In the genomic region with DNA sequence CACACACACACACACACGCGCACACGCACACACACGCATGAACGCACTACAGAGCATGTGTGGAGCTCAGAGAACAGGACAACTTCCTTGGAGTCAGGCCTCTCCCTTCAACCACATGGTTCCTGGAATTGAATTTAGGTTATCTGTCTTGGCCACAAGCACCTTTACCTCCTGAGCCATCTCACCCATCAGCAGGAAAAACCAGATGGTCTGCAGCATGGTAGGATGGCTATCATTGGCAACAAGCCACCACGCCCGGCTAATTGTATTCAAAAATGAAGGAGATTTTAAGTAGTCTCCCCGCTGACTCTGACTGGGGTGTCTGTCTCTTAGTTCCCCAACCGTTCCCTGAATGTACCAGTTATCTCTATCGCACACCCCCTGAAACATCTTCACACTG, we compare ENCODE assay signal across 20 mouse cellular contexts. TPM values are rescaled to one million over a fixed set of nuclear protein-coding genes. Genes with fewer than 3 reads are reported as not detected.
DNase-seq lines count a peak whose midpoint lies in the region; ATAC-seq and TF ChIP-seq lines count a peak whose summit lies in the region.
"Had no signal": no experiment of that assay in that cellular context is flagged by ENCODE, and none has a peak within 500 bp of the region (broad histone marks: within the 10 kb centered on the region; RNA-seq: fewer than 3 reads in every experiment).

No protein-coding gene starts in this region.

- H3K4me3 ChIP-seq in left cerebral cortex, adult 2 months, result no peak overlapping the region
- H3K4me3 ChIP-seq in spleen, adult 2 months (ENCODE audit: extremely low read depth, insufficient read depth, insufficient read length), result no peak overlapping the region
- no peak overlapping the region for H3K4me3 ChIP-seq in stomach, postnatal 0 days (ENCODE audit: low read depth, low read length)
- H3K4me3 ChIP-seq: embryonic facial prominence, embryonic 13.5 days; heart, embryonic 13.5 days; limb, embryonic 15.5 days; midbrain, embryonic 12.5 days; neural tube, embryonic 12.5 days had no signal

- intact Hi-C loops in left cerebral cortex, adult 2 months (cut with DNase I), result no loop called here
- intact Hi-C loops in left cerebral cortex, postnatal 25 days (cut with DNase I), result no loop called here

- no peak overlapping the region for H3K4me2 ChIP-seq in stomach, postnatal 0 days (replicated peaks; ENCODE audit: low read depth)
- H3K4me2 ChIP-seq: embryonic facial prominence, embryonic 13.5 days; heart, embryonic 13.5 days; limb, embryonic 15.5 days; lung, embryonic 14.5 days; midbrain, embryonic 12.5 days; neural tube, embryonic 12.5 days had no signal

- H3K4me1 ChIP-seq in spleen, adult 2 months (ENCODE audit: control insufficient read depth, insufficient read depth, insufficient read length), result peaks cover 26% of the 10 kb centered on the region; the same call in 1 of the 2 replicates
- no peaks in the 10 kb centered on the region for H3K4me1 ChIP-seq in stomach, postnatal 0 days (replicated peaks; ENCODE audit: control insufficient read depth, insufficient read depth)

- no peak for TF ChIP-seq EP300 in stomach, postnatal 0 days (optimal IDR thresholded peaks at IDR 0.05)

- H3K27ac ChIP-seq in left cerebral cortex, adult 2 months, result peak overlapping the region; percentile 66; the same call in 1 of the 2 replicates
- peak overlapping the region; percentile 29 for H3K27ac ChIP-seq in spleen, adult 2 months (ENCODE audit: insufficient read depth, low read length)
- no peak overlapping the region for H3K27ac ChIP-seq in stomach, postnatal 0 days (replicated peaks)
- H3K27ac ChIP-seq: heart, embryonic 13.5 days; limb, embryonic 15.5 days; midbrain, embryonic 12.5 days; neural tube, embryonic 12.5 days had no signal

- DNase-seq in left cerebral cortex, adult 2 months (ENCODE audit: extremely low spot score in 1 of 2, low spot score in 2 of 2), result no peak
- no peak for DNase-seq in left cerebral cortex, postnatal 25 days (ENCODE audit: low spot score in 2 of 2)
- DNase-seq in spleen, adult 2 months (ENCODE audit: low read depth in 1 of 2, low spot score in 2 of 2), result no peak
- DNase-seq in spleen, postnatal 14 days (ENCODE audit: low spot score in 2 of 2), result no peak
- peak; percentile 98 for DNase-seq in cerebellum, adult 9-10 months
- no peak for DNase-seq in stomach, postnatal 0 days (ENCODE audit: low spot score)
- DNase-seq: adrenal gland, postnatal 36 days; forebrain, postnatal 0 days; kidney, adult 11 months; lung, embryonic 14.5 days; thymus, adult 18-20 months; thymus, postnatal 4 days had no signal

- no peak for TF ChIP-seq CTCF in left cerebral cortex, adult 2 months (IDR thresholded peaks at IDR 0.05)
- no peak for TF ChIP-seq CTCF in spleen, adult 2 months (IDR thresholded peaks at IDR 0.05; ENCODE audit: extremely low read depth, insufficient read depth, insufficient read length, insufficient replicate concordance)
- no peak for TF ChIP-seq CTCF in stomach, postnatal 0 days (IDR thresholded peaks at IDR 0.05; ENCODE audit: low read depth)

- H3K9me3 ChIP-seq in stomach, postnatal 0 days (ENCODE audit: control insufficient read depth, low read length), result no peaks in the 10 kb centered on the region
- H3K9me3 ChIP-seq: embryonic facial prominence, embryonic 13.5 days; heart, embryonic 13.5 days; limb, embryonic 15.5 days; neural tube, embryonic 12.5 days had no signal

- 93% methylated on average over 10 of the region's 10 CpGs for WGBS in spleen, adult 2 months
- 97% methylated on average over 10 of the region's 10 CpGs for WGBS in stomach, postnatal 0 days

- H3K27me3 ChIP-seq in spleen, adult 2 months (ENCODE audit: control insufficient read depth, insufficient read depth, low read length), result no peaks in the 10 kb centered on the region
- H3K27me3 ChIP-seq in stomach, postnatal 0 days (ENCODE audit: control insufficient read depth, insufficient read depth, low read length), result no peaks in the 10 kb centered on the region
- H3K27me3 ChIP-seq: CH12.LX; embryonic facial prominence, embryonic 13.5 days; heart, embryonic 13.5 days; limb, embryonic 15.5 days; midbrain, embryonic 12.5 days; neural tube, embryonic 12.5 days had no signal

- H3K9ac ChIP-seq in stomach, postnatal 0 days (ENCODE audit: low read length), result no peak overlapping the region
- H3K9ac ChIP-seq: embryonic facial prominence, embryonic 13.5 days; forebrain, postnatal 0 days; heart, embryonic 13.5 days; limb, embryonic 15.5 days; lung, embryonic 14.5 days; midbrain, embryonic 12.5 days; neural tube, embryonic 12.5 days had no signal

- ATAC-seq in stomach, postnatal 0 days (ENCODE audit: low FRiP score, low TSS enrichment), result no peak
- no peak for ATAC-seq in erythroid progenitor cell, adult 5-6 weeks (replicated peaks; ENCODE audit: low FRiP score, poor library complexity, severe bottlenecking)
- ATAC-seq: forebrain, postnatal 0 days had no signal

- H3K36me3 ChIP-seq in spleen, adult 2 months (ENCODE audit: control insufficient read depth, insufficient read depth, low read length), result peaks cover 19% of the 10 kb centered on the region
- no peaks in the 10 kb centered on the region for H3K36me3 ChIP-seq in stomach, postnatal 0 days (ENCODE audit: control insufficient read depth, insufficient read depth, low read length)
- H3K36me3 ChIP-seq: heart, embryonic 13.5 days; limb, embryonic 15.5 days; midbrain, embryonic 12.5 days; neural tube, embryonic 12.5 days had no signal

- TF ChIP-seq POLR2A in spleen, adult 2 months (IDR thresholded peaks at IDR 0.05; ENCODE audit: low read depth, low read length), result no peak

RNA-seq across cellular contexts. Expression of gene Sorl1, which starts 17.0 kb away (rescaled TPM):
- total RNA-seq in left cerebral cortex, adult 2 months (2021), result 100 to 1,000 TPM; 238 to 239 TPM
- 100 to 1,000 TPM; 203 to 227 TPM for total RNA-seq in left cerebral cortex, postnatal 25 days (2021)
- 69.7 and 93.6 TPM in 2 replicates for polyA plus RNA-seq in spleen, adult 2 months (2012; rRNA removed)
- 7.1 and 8.8 TPM in 2 replicates for polyA plus RNA-seq in stomach, postnatal 0 days (2015; fragmentation: Nextera tagmentation; extraction: Ambion mirVana)
- 18.7 and 21.0 TPM in 2 replicates for total RNA-seq in erythroid progenitor cell, adult 5-6 weeks (2015; ENCODE audit: low replicate concordance)
- 6.1 and 13.7 TPM in 2 replicates for total RNA-seq in erythroid progenitor cell, adult 5-6 weeks (2017; ENCODE audit: low replicate concordance)
- total RNA-seq: MEL had no signal

Comparison
In these comparisons a context has a peak if more than half of its experiments do, and no peak if none do; other contexts are left out.
1. RNA of gene Sorl1, which starts 17.0 kb away (total RNA-seq): 238 to 239 TPM in left cerebral cortex, adult 2 months and 203 to 227 TPM in left cerebral cortex, postnatal 25 days; 6.1 to 21.0 TPM in erythroid progenitor cell, adult 5-6 weeks; every median in the first group is over 4 times any median in the second.